Mouse (Mus musculus) T-helper 17 cell (primary cell): Measurements from ENCODE around the gene Acvr1b.

Experiments used
- in situ Hi-C, 2 experiments: fragments of 300-600 bp; cut with MboI, MseI; formaldehyde crosslinking; loops; 1 replicate in 1 of 2; 2 replicates in 1 of 2; pipeline ENCODE4 v1.15.1; 2025; ENCODE audit warnings: high pct_unique_total_duplicates in 2 of 2

Acvr1b gene

GRCm38 (mm10) chr15:101174294-101175130 lies 645 bp downstream of the Acvr1b start:
- in situ Hi-C loops, result no loop called here

DNA sequence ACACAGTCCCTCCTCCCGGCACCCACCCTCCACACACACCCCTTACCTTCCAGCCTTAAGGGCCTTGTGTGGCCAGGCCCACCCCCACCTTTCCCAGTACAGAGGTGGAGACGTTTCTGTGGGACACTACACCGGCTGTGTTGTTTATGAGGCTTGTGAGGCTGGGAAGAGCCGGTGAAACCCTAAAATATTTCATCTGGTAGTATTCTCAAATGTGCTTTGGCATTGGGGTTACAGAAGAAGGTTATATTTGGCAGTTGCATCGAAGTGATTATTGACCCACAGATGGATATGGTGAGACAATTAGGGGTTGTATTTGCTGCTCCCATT lies 1.2 kb downstream of the Acvr1b start:
- in situ Hi-C loops, result no loop called here

GRCm38 (mm10) chr15:101175613-101176283 lies 1.9 kb downstream of the Acvr1b start:
- in situ Hi-C loops, result no loop called here

DNA sequence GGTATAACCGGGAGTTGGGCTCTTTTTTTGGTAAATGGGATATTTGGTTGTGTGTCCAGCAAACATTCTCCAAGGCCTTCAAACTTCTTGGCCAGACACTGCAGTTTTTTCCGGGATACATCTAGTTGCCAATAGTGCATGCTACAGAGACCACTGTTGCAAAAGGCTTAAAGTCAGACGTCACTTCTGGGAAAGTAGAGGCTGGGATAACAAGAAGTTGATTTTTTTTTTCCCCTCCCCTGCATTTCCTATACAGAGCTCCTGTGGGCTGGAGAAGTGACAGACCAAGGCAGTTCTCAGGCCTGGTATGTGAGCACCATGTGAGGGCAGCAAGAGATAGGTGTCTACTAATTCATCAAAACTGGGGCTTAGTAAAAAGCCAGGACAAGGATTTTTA lies 2.4 kb downstream of the Acvr1b start:
- in situ Hi-C loops, result no loop called here

GRCm38 (mm10) chr15:101176795-101177691 lies 3.2 kb downstream of the Acvr1b start:
- in situ Hi-C loops, result no loop called here

DNA sequence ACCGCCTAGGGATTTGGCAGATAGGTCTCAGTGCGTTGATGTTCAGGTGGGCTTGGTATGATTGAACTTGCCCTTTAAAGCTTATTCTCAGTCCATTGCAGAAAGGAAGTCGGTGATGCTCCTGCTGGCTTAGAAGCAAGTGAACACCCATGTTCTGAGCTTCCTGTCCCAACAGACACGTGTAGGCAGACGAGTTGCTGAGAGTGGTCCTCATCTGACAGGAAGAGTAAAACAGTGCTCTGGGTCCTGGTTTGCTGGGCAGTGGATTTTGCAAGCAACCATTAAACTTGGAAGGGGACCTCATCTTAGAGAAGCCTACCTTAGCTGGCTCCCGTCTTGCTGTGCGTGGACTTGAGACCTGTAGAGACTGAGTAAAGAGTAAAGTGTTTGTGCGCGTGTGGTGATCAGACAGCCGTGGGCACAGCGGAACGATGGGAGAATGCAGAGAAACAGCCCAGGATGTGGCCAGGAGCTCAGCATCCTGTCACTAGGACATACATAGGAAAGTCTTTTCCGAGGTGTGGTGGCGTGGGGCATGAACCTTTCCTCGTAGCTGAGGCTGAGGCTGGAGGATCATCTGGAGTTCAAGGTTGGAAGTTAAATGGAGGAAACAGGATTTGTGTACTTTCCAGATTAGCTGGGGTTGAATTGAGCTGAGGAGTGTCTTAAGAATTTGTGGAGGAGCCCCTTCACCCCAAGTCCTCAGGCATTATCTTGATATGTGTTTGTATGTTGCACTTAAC lies 6.7 kb downstream of the Acvr1b start:
- in situ Hi-C loops, result no loop called here

- in situ Hi-C loops, result no loop called here
Observed at GRCm38 (mm10) chr15:101181106-101181466, 7.2 kb downstream of the Acvr1b start.

DNA sequence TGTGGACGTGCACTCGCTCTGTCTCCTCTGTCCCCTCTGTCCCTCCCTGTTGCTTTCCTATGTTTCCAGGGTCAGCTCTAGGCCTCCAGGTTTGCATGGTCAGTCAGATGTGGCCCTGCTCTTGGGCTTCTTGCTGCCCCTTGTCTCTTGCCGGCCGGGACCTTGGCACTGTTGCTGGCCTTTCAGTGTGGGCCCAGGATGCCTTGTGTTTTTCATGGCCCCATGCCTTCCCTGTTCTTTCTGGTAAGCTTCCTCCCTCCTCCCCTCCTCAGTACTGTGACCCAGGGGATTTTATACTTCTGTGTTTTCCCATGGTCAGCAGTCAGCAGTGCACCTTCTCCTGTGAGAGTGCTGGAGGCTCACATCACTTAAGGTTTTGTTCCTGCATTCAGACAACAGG lies 7.6 kb downstream of the Acvr1b start:
- in situ Hi-C loops, result no loop called here

DNA sequence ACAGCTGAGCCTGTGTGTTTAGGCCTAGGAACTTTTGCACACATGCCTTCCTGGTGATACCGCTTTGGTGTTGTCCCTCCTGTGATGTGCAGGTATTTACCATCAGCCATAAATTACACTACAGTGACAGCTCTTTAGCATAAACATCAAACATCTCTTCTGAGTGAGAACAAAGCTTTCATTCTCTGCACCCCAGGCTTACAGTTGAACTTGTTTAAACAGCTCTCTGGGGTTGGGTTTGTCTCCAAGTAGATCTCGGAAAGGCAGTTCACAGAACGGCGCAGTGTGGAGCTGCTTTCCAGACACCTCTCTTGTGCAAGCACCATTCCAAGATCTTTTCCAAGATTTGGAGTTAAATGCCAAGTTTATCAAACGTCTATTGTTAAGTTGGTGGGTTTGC lies 8.8 kb downstream of the Acvr1b start:
- in situ Hi-C loops, result no loop called here

DNA sequence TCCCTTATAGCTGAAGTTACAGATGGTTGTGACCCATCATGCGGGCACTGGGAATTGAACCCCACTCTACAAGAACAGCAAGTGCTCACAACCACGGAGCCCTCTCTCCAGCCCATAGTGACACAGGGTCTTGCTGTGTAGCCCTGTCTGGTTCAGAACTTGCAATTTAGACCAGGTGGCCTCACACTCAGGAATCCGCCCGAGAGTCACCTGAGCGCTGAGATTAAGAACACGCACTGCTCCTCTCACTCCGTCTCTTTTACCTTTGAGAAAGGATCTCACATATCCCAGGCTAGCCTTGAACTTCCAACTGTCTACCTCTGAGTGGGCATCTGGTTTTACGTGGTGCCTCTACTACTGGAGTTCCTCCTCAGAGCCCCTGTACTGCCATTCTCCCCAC lies 10.4 kb downstream of the Acvr1b start:
- in situ Hi-C loops, result no loop called here

DNA sequence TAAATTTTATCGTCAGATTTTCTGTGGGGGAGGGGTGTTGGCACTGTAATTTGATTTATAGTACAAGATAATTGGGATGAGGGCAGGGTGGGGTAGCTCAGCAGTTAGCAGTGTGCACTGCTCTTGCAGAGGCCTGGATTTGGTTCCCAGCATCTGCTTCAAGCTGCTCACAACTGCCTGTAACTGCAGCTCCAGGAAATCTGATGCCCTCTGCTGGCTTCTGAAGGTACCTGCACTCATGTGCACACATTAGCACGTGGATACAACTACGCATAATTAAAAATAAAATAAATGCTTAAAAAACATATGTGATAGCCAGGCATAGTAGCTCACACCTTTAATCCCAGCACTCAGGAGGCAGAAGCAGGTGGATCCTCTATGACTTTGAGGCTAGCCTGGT lies 11.7 kb downstream of the Acvr1b start:
- in situ Hi-C loops, result no loop called here

DNA sequence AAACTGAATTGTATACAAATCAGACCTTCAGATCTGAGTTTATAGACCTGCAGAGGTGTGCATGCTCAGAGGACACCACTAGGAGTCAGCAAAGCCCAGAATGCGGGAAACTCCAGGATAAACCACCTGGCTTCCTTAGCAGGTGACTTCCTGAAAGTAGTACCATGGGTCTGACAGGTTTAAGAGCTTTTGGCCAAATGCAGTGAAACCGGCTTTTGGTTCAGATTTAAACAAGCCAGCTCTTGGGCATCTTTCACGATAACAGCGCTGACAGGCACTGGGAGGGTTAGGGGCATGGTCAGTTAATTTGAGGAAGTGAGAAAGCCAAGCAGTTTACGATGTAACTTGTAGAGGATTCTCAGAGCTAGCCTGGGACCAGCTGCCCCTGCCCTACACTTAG lies 14.0 kb downstream of the Acvr1b start:
- in situ Hi-C loops, result no loop called here

DNA sequence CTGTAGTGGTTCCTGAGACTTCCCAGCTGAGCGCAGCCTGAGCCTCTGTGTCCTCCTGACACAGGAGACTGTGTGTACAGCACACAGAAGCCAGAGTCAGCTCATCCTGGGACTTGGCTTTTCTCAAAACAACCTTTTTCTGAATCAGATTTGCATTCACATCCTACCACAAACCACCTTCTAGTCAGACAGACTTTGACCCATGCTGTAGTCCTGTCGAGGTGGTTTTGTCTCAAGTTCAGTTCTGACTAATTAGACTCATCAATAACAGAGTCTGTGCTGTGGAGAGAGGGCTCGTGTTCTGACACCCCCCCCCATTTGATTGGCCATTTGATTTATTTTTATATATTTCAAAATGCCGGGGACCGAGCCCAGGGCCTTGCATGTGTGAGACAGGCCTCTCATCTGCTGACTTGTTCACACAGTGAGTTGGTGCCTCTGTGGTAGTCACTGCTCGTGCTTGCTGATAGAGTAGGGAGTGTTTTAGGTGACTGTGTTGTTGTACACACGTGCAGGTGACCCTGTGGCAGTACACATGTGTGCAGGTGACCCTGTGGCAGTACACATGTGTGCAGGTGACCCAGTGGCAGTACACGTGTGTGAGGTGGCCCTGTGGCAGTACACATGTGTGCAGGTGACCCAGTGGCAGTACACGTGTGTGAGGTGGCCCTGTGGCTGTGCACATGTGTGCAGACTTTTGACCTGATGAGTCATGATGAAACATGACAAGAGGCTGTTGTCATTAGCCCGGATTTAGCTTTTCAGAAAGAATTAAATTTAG lies 16.3 kb downstream of the Acvr1b start:
- in situ Hi-C loops, result loop anchor here in 1 of 2 experiments (5.0 kb wide), 1 partner anchor 43 kb away; no protein-coding TSS in a partner anchor

DNA sequence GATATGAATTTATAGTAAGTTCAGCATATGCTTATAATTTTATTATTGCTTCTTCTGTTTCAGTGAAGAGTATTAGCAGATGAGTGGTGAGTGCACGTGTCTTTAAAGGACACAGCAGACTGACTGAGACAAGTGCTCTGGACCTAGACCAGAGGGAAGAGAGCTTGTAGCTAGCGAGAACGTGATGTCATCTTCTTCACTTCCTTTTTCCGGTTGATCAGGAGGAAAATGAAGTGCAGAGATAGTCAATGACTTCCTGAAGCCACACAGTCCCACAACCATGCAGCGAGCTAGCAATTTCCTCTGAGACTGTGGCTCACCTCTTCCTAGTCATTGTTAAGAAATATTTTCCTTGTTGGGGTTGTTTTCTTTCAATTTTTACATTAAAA lies 16.9 kb downstream of the Acvr1b start:
- in situ Hi-C loops, result loop anchor here in 1 of 2 experiments (5.0 kb wide), 1 partner anchor 43 kb away; no protein-coding TSS in a partner anchor

DNA sequence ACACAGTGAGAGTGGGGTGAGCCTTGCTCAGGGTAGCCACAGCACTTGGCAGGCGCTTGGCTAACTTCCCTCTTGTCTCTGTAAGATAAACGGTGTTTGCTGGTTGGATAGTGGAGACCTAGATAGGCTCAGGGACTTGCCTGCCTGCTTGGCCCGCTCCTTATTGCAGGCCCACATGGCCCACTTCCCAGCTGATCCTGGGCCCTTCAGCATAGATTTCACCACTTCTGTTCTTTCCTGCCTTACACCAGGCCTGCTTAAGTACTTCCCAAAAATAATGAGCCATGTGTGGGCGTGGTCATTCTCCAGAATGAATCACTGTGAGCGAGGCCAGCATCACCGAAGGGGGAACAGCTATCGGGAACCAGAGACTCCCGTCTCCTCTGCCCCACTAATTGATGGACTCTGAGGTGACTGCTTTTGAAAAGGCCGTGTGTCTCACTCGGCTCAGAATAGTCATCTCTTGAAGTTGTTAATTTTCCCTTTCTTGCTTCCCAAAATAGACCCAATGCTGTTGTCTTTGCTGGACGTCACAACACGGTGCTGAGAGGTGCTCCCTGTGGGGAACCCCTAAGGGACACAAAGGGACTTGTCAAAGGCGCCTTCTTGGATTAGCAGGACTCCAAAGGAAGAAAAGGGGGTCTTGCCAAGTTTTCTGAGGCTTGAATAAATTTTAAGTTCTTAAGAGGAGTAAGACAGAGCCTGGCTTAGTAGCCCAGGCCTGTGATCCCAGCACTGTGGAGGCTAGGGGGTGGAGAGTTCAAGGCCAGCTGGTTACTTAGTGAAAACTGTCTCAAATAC lies 17.8 kb downstream of the Acvr1b start:
- in situ Hi-C loops, result loop anchor here in 1 of 2 experiments (5.0 kb wide), 1 partner anchor 44 kb away; no protein-coding TSS in a partner anchor

GRCm38 (mm10) chr15:101192260-101192640 lies 18.4 kb downstream of the Acvr1b start:
- in situ Hi-C loops, result loop anchor here in 1 of 2 experiments (5.0 kb wide), 1 partner anchor 45 kb away; no protein-coding TSS in a partner anchor

DNA sequence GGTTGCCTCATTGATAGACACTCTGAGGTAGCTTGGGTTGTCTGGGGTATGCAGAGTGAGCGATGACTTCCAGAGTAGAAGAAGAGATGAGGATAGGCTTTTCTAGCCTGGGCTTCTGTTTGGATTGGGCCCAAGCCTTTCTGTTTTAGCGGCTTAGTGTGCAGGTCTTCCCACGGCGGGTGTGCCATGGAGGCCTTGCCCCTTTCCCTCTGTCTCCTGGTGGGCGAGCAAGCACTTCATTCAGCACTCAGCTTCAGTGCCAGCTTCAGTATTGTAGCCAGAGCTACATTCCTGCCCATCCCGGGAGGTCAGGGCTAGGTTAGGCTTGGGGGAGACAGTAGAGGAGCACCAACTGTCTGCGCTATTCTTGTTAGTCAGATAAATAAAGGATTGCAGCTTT lies 18.8 kb downstream of the Acvr1b start:
- in situ Hi-C loops, result loop anchor here in 1 of 2 experiments (5.0 kb wide), 1 partner anchor 45 kb away; no protein-coding TSS in a partner anchor

- in situ Hi-C loops, result loop anchor here in 1 of 2 experiments (5.0 kb wide), 1 partner anchor 47 kb away; no protein-coding TSS in a partner anchor
Observed at GRCm38 (mm10) chr15:101193971-101194370, 20.1 kb downstream of the Acvr1b start.
